In genomic region chr15:28158771-28159489, GRCm38 (mm10) we compare ENCODE assay signal across 9 mouse cellular contexts. TPM values are rescaled to one million over a fixed set of nuclear protein-coding genes. Genes with fewer than 3 reads are reported as not detected.
DNase-seq lines count a peak whose midpoint lies in the region; ATAC-seq and TF ChIP-seq lines count a peak whose summit lies in the region.
"Had no signal": no experiment of that assay in that cellular context is flagged by ENCODE, and none has a peak within 500 bp of the region (broad histone marks: within the 10 kb centered on the region; RNA-seq: fewer than 3 reads in every experiment).

No protein-coding gene starts in this region.

- peak overlapping the region; percentile 43 for H3K4me3 ChIP-seq in limb, embryonic 14.5 days (replicated peaks; ENCODE audit: low read length)
- peak overlapping the region; percentile 28 for H3K4me3 ChIP-seq in midbrain, embryonic 14.5 days (replicated peaks; ENCODE audit: low read depth, low read length)

- peak; percentile 4 for DNase-seq in spleen, adult 12 weeks (ENCODE audit: low spot score)
- DNase-seq in spleen, postnatal 4 days (ENCODE audit: low spot score in 2 of 2): no peak
- DNase-seq in embryo, embryonic 9.5 days (ENCODE audit: extremely low spot score): peak; percentile 58
- peak; percentile 85 to 88 for DNase-seq in heart, adult 18-20 months
- peak; percentile 74 for DNase-seq in kidney, adult 11 months
- peak; percentile 68 for DNase-seq in limb, embryonic 14.5 days (ENCODE audit: low spot score)
- peak; percentile 60 for DNase-seq in midbrain, embryonic 14.5 days
- DNase-seq in splenic B cell, adult 2 months (ENCODE audit: low read depth, low spot score): peak; percentile 57

- 2% methylated on average over 19 of the region's 19 CpGs for WGBS in limb, embryonic 14.5 days
- 2% methylated on average over 19 of the region's 19 CpGs for WGBS in midbrain, embryonic 14.5 days

- no peaks in the 10 kb centered on the region for H3K27me3 ChIP-seq in limb, embryonic 14.5 days (ENCODE audit: control insufficient read depth, insufficient read depth, low read length)
- no peaks in the 10 kb centered on the region for H3K27me3 ChIP-seq in midbrain, embryonic 14.5 days (ENCODE audit: control insufficient read depth, insufficient read depth, low read length)
- H3K27me3 ChIP-seq in splenic B cell, adult 2 months (ENCODE audit: control insufficient read depth, insufficient read depth, low read length, poor library complexity, severe bottlenecking): 0 out of 2 replicates have a peak, but pooled peaks cover 2% of the 10 kb centered on the region

- peak overlapping the region; percentile 51 for H3K9ac ChIP-seq in limb, embryonic 14.5 days (ENCODE audit: low read depth, low read length, severe bottlenecking)
- H3K9ac ChIP-seq in midbrain, embryonic 14.5 days (replicated peaks; ENCODE audit: low read length): peak overlapping the region; percentile 37

- no peak for TF ChIP-seq POLR2A in limb, embryonic 14.5 days (IDR thresholded peaks at IDR 0.05; ENCODE audit: borderline replicate concordance, extremely low read depth, insufficient read depth, insufficient read length)

- no peaks in the 10 kb centered on the region for H3K36me3 ChIP-seq in limb, embryonic 14.5 days (ENCODE audit: control insufficient read depth, insufficient read depth, low read length)
- H3K36me3 ChIP-seq in midbrain, embryonic 14.5 days (ENCODE audit: control insufficient read depth, insufficient read depth, low read length): no peaks in the 10 kb centered on the region
- no peaks in the 10 kb centered on the region for H3K36me3 ChIP-seq in splenic B cell, adult 2 months (ENCODE audit: control insufficient read depth, insufficient read depth, low read length, poor library complexity, severe bottlenecking)

- H3K27ac ChIP-seq in limb, embryonic 14.5 days (replicated peaks; ENCODE audit: low read depth, low read length): no peak overlapping the region
- H3K27ac ChIP-seq in midbrain, embryonic 14.5 days (replicated peaks; ENCODE audit: low read depth, low read length): no peak overlapping the region

- ATAC-seq in limb, embryonic 14.5 days (ENCODE audit: low FRiP score, low read depth): peak; percentile 83
- no peak for ATAC-seq in midbrain, embryonic 14.5 days (ENCODE audit: low FRiP score, low TSS enrichment)

- peaks cover 7% of the 10 kb centered on the region for H3K4me1 ChIP-seq in limb, embryonic 14.5 days (ENCODE audit: control insufficient read depth, insufficient read depth, low read length)
- H3K4me1 ChIP-seq in midbrain, embryonic 14.5 days (ENCODE audit: control insufficient read depth, insufficient read depth, low read length): peaks cover 20% of the 10 kb centered on the region

- no peaks in the 10 kb centered on the region for H3K9me3 ChIP-seq in limb, embryonic 14.5 days (ENCODE audit: control insufficient read depth, low read length)
- H3K9me3 ChIP-seq in midbrain, embryonic 14.5 days (ENCODE audit: control insufficient read depth, low read length): no peaks in the 10 kb centered on the region

- H3K4me2 ChIP-seq in limb, embryonic 14.5 days (replicated peaks; ENCODE audit: low read depth, low read length, severe bottlenecking): peak overlapping the region; percentile 54
- H3K4me2 ChIP-seq in midbrain, embryonic 14.5 days (ENCODE audit: low read length): peak overlapping the region; percentile 59

RNA-seq across cellular contexts. Expression of gene Dnah5, which starts 44.6 kb away (rescaled TPM):
- under 1 TPM; 0.02 to 0.62 TPM for total RNA-seq in heart, adult 18-20 months (2021)
- polyA plus RNA-seq in limb, embryonic 14.5 days (2012; rRNA removed): 0.05 and 0.08 TPM in 2 replicates
- 0.10 and 0.11 TPM in 2 replicates for polyA plus RNA-seq in limb, embryonic 14.5 days (2014; fragmentation: Nextera tagmentation; extraction: Ambion mirVana)
- 0.29 and 0.40 TPM in 2 replicates for polyA plus RNA-seq in midbrain, embryonic 14.5 days (2014; fragmentation: Nextera tagmentation; extraction: Ambion mirVana)
- total RNA-seq: MEL had no signal

Comparison
In these comparisons a context has a peak if more than half of its experiments do, and no peak if none do; other contexts are left out.
1. DNase-seq: peak in spleen, adult 12 weeks (single experiment), embryo, embryonic 9.5 days (single experiment), heart, adult 18-20 months (2 of 2), kidney, adult 11 months (single experiment), limb, embryonic 14.5 days (single experiment), midbrain, embryonic 14.5 days (single experiment) and splenic B cell, adult 2 months (single experiment); none in spleen, postnatal 4 days (0 of 2).